Mouse (Mus musculus) liver, adult 10 weeks (tissue): ENCODE results near the gene Snd1. TPM values are rescaled to one million over a fixed set of nuclear protein-coding genes. Genes with fewer than 3 reads are reported as not detected.

ENCODE experiments used
- polyA plus RNA-seq: library from polyadenylated mRNA; stranded (reverse); fragments of 350-450 nt; fragmentation: Illumina TruSeq; extraction: RNeasy Lipid Tissue Mini Kit (QIAGEN cat#74804); gene quantifications from one replicate; pipeline ENCODE4 v1.2.3, GENCODE M21; 2014; ENCODE audit warnings: low read depth, low replicate concordance

Gene Snd1
- polyA plus RNA-seq, result 13.2 TPM

DNA sequence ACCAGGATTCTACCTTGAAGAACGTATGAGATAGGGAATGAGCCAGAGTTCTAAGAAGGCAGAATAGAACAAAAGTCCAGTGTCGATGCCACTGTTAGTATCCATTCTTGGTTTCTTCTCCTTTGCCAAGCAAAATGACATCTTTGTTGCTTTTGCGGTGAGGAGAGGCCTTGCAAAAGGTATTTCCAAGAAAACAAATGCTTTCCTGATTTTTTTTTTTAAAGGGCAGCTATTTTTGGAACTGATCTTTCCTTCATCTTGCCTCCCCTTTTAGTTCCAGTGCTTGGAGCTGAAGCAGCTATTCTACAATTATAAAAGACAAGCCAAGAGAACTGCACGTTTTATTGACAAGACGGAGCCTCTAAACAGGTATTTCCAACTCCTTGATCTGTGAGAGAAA is at the start of gene Snd1:
Snd1 (plus strand) TSS at position 301 of the 400 bp plus-strand sequence.

DNA sequence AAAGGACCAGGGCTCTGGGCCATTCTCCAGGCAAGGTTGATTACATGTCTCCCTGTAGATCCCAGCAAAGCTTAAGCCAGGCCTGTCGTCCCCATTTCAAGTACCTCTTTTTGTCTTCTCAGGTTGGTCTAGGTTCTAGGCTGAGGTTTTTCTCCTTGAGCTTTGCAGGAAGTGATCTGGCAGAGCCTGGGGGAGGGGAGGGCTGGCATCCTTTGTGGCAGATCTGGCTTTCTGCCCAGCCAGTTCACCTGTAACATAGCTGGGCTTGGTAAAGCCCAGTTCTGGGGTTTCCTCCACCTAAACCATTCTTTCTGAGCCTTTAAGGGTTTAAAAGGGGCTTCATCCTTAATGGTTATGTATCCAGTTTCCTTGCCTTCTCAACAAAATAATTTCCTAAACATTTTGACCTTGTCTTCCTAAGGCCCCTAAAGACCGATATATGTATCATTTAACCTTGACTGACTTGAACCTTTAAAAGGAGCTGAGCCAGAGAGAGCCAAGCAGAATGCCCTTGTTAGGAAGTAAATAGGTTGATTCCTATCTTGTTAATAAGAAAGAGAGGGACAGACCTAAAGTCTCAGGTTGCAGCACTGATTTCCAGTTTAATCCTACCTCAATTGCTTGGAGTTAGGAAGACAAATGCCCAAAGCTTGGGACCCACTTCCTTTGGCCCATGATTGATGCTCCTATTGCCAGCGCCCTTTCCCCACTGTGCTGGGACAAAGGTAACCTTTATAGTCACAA is 47.7 kb upstream of the Snd1 start, which contains the start of gene Fscn3:
Fscn3 (plus strand) TSS at position 694 of the 744 bp plus-strand sequence.

DNA sequence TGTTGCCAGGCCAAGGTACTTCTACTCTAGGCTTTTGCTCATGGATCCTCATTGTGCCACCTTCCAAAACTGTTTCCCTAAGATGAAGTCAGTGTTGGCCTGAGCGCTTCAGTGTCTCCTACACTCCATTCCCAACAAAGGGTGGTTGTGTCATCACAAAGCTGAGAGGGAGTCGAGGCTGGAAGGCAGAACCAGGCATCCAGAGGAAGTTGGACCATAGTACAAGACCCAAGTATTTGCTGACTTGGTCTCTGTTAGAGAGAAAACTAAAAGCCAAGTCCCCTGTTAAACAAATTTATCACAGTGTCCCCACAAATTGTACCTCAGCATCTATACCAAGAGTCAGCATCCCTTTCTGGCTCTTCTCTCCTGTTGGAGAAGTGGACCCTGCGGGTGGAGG is 46.6 kb upstream of the Snd1 start, which contains the start of gene Gcc1:
Gcc1 (minus strand) TSS at position 101 of the 400 bp plus-strand sequence.

DNA sequence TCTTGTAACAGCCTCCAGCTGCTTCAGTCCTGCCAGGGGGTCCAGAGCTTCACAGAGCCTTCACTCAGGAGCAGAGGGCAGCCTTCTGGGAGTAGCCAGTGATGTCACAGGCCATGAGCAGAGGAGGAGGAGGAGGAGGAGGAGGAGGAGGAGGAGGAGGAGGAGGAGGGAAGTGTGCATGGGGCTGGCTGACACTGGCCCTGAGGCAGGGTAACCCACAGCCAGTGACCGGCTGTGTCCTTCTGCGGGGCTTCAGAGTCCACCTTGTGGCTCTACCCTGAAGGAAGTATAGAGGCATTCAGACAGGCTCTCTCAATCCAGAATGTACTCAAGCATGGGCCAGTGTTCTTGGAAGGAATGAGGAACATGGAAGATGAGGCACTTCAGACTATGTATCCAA is 25.7 kb upstream of the Snd1 start, which contains the start of gene Pax4:
Pax4 (minus strand) TSS at position 101 of the 400 bp plus-strand sequence.

DNA sequence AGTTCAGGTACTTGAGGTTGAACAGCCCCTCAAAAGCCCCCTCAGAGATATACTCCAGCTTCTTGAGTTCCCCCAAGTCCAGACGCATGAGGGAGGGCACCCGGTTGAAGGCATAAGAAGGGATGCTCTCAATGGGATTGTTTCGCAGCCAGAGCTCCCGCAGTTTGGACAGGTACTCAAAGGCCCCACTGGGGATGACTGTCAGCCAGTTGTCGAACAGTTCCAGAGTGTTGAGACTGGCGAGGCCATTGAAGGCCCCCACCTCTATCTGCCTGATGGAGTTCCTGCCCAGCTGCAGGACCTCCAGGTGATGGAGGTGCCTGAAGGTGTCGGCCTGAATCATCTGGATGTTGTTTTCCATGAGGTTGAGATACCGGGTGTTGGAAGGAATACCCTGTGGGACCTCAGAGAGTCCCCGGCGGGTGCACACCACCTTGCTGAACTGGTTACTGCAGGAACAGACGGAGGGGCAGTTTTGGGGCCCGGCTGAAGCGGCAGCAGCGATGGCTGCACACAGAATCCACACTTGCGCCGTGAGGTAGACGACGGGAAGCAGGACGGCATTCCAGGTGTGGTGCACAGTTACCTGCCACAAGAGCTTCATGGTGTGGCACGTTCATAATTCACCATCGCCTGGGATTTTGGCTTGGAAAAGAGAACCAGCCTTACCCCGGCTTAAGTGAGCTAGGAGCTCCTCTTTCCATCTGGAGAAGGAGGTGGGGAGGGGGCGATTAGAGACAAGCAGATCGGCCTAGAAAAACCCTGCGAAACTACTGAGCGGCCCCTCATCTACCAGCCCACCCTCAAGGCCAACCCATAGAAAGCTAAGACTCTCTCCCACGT is 356.3 kb downstream of the Snd1 start, which contains the start of gene Lrrc4:
Lrrc4 (minus strand) TSS at position 737 of the 843 bp plus-strand sequence.

Other genes starting within 250 kb of the Snd1 start
- gene Zfp800, start 77.1 kb upstream of the Snd1 start, polyA plus RNA-seq, result 15.1 TPM
- gene Arf5, start 51.6 kb upstream of the Snd1 start, polyA plus RNA-seq, result 27.0 TPM
- gene Fscn3, start 47.4 kb upstream of the Snd1 start, polyA plus RNA-seq, result not detected
- 5.1 TPM for gene Gcc1, start 46.7 kb upstream of the Snd1 start, polyA plus RNA-seq
- not detected for gene Pax4, start 25.8 kb upstream of the Snd1 start, polyA plus RNA-seq